Comparison of ENCODE assay signal across 19 mouse cellular contexts in the genomic region with DNA sequence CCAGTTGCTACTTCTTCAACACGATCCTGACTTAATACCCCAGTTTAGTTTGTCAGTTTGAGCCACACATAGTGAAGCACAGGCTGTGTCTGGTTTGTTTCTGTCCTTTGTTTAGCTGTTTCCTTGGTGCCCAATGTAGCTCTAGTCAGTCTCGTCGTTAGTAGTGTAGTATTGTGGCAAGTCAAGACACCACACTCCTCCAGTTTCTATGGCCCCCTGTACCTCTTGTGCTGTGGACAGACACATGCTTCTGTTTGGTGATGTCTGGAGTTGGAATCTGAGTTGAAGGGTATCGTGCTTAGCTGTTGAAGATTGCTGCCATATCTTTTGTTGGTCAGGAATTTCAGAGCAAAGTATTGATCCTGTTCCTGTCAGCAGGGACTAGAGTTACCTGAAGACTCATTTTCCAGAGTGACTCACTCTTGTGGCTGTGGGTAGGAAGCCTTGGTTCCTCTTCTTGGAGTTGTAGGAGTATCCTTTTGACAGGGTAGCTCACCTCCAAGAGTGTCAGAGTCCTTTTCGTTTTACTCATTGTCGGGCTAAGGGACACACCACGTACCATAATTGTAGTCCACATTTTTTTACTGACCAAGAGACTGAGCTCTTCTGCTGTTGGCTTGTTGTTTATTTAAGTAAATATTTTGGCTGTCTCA. TPM values are rescaled to one million over a fixed set of nuclear protein-coding genes. Genes with fewer than 3 reads are reported as not detected.
DNase-seq lines count a peak whose midpoint lies in the region; ATAC-seq and TF ChIP-seq lines count a peak whose summit lies in the region.
"Had no signal": no experiment of that assay in that cellular context is flagged by ENCODE, and none has a peak within 500 bp of the region (broad histone marks: within the 10 kb centered on the region; RNA-seq: fewer than 3 reads in every experiment).

No protein-coding gene starts in this region.

- WGBS in stomach, postnatal 0 days, result 54% methylated on average over 7 of the region's 7 CpGs
- WGBS in limb, embryonic 10.5 days, result 87% methylated on average over 7 of the region's 7 CpGs

- TF ChIP-seq CTCF in gastrocnemius, adult 2 months (IDR thresholded peaks at IDR 0.05), result no peak
- no peak for TF ChIP-seq CTCF in stomach, postnatal 0 days (IDR thresholded peaks at IDR 0.05; ENCODE audit: low read depth)

- H3K4me3 ChIP-seq in gastrocnemius, adult 2 months, result no peak overlapping the region
- H3K4me3 ChIP-seq in stomach, postnatal 0 days (ENCODE audit: low read depth, low read length), result no peak overlapping the region
- H3K4me3 ChIP-seq in limb, embryonic 10.5 days, result no peak overlapping the region
- H3K4me3 ChIP-seq: embryonic facial prominence, embryonic 13.5 days; midbrain, embryonic 10.5 days; neural tube, embryonic 15.5 days had no signal

- no peaks in the 10 kb centered on the region for H3K27me3 ChIP-seq in stomach, postnatal 0 days (ENCODE audit: control insufficient read depth, insufficient read depth, low read length)
- no peaks in the 10 kb centered on the region for H3K27me3 ChIP-seq in limb, embryonic 10.5 days (ENCODE audit: low read depth, poor library complexity, severe bottlenecking)
- H3K27me3 ChIP-seq: embryonic facial prominence, embryonic 13.5 days; neural tube, embryonic 15.5 days had no signal

- H3K27ac ChIP-seq in gastrocnemius, adult 2 months, result peak overlapping the region; percentile 16; the same call in 1 of the 2 replicates
- H3K27ac ChIP-seq in stomach, postnatal 0 days (replicated peaks), result no peak overlapping the region
- no peak overlapping the region for H3K27ac ChIP-seq in limb, embryonic 10.5 days
- H3K27ac ChIP-seq: embryonic facial prominence, embryonic 13.5 days; neural tube, embryonic 15.5 days had no signal

- H3K9ac ChIP-seq in stomach, postnatal 0 days (ENCODE audit: low read length), result no peak overlapping the region
- H3K9ac ChIP-seq: embryonic facial prominence, embryonic 13.5 days; neural tube, embryonic 15.5 days had no signal

- no peak for DNase-seq in gastrocnemius, adult 2 months
- no peak for DNase-seq in gastrocnemius, postnatal 25 days
- DNase-seq in thymus, postnatal 4 days, result peak; percentile 6
- DNase-seq in thymus, adult 18-20 months, result no peak
- peak; percentile 80 for DNase-seq in induced T-regulatory cell, adult 2 months (ENCODE audit: low read depth)
- peak; percentile 12 for DNase-seq in stomach, postnatal 0 days (ENCODE audit: low spot score)
- DNase-seq in limb, embryonic 10.5 days (ENCODE audit: low spot score), result no peak
- no peak for DNase-seq in kidney, postnatal 10 days
- DNase-seq: adrenal gland, postnatal 14 days; cerebellum, postnatal 36 days; kidney, adult 11 months; retina, postnatal 1 day had no signal

- H3K36me3 ChIP-seq in stomach, postnatal 0 days (ENCODE audit: control insufficient read depth, insufficient read depth, low read length), result no peaks in the 10 kb centered on the region; the same call in 1 of the 2 replicates
- H3K36me3 ChIP-seq in limb, embryonic 10.5 days, result peaks cover 20% of the 10 kb centered on the region

- no peaks in the 10 kb centered on the region for H3K4me1 ChIP-seq in stomach, postnatal 0 days (replicated peaks; ENCODE audit: control insufficient read depth, insufficient read depth)
- no peaks in the 10 kb centered on the region for H3K4me1 ChIP-seq in limb, embryonic 10.5 days

- no peak overlapping the region for H3K4me2 ChIP-seq in stomach, postnatal 0 days (replicated peaks; ENCODE audit: low read depth)
- H3K4me2 ChIP-seq: embryonic facial prominence, embryonic 13.5 days; heart, embryonic 11.5 days; liver, embryonic 11.5 days; neural tube, embryonic 15.5 days had no signal

- intact Hi-C loops in gastrocnemius, adult 2 months (cut with DNase I), result no loop called here

- TF ChIP-seq EP300 in stomach, postnatal 0 days (optimal IDR thresholded peaks at IDR 0.05), result no peak

- H3K9me3 ChIP-seq in stomach, postnatal 0 days (ENCODE audit: control insufficient read depth, low read length), result no peaks in the 10 kb centered on the region
- H3K9me3 ChIP-seq in limb, embryonic 10.5 days (replicated peaks), result no peaks in the 10 kb centered on the region

- ATAC-seq in stomach, postnatal 0 days (ENCODE audit: low FRiP score, low TSS enrichment), result no peak

RNA-seq across cellular contexts. Expression of gene Gpr18, which starts 15.3 kb away (rescaled TPM):
- not detected for total RNA-seq in gastrocnemius, adult 2 months (2021)
- not detected for total RNA-seq in gastrocnemius, postnatal 25 days (2021)
- polyA plus RNA-seq in stomach, postnatal 0 days (2015; fragmentation: Nextera tagmentation; extraction: Ambion mirVana), result 0.06 and 0.08 TPM in 2 replicates
- polyA plus RNA-seq in limb, embryonic 10.5 days (2016; fragmentation: Nextera tagmentation; extraction: Ambion mirVana), result 0.19 and 0.29 TPM in 2 replicates
- total RNA-seq: layer of hippocampus, postnatal 25 days; left cerebral cortex, postnatal 25 days had no signal
- polyA plus RNA-seq: liver, embryonic 11.5 days; neural tube, embryonic 15.5 days had no signal

RNA-seq across cellular contexts. Expression of gene Gpr183, which starts 34.1 kb away (rescaled TPM):
- under 1 TPM; 0.17 to 0.41 TPM for total RNA-seq in gastrocnemius, adult 2 months (2021)
- total RNA-seq in gastrocnemius, postnatal 25 days (2021), result under 1 TPM; 0.38 to 0.43 TPM
- polyA plus RNA-seq in stomach, postnatal 0 days (2015; fragmentation: Nextera tagmentation; extraction: Ambion mirVana), result 1.8 and 2.0 TPM in 2 replicates
- 2.4 and 2.7 TPM in 2 replicates for polyA plus RNA-seq in limb, embryonic 10.5 days (2016; fragmentation: Nextera tagmentation; extraction: Ambion mirVana)

RNA-seq across cellular contexts. Expression of gene Ubac2, which starts 52.4 kb away (rescaled TPM):
- total RNA-seq in gastrocnemius, adult 2 months (2021), result 10 to 100 TPM; 31.5 to 35.8 TPM
- 10 to 100 TPM; 22.9 to 24.4 TPM for total RNA-seq in gastrocnemius, postnatal 25 days (2021)
- polyA plus RNA-seq in stomach, postnatal 0 days (2015; fragmentation: Nextera tagmentation; extraction: Ambion mirVana), result 38.5 and 38.6 TPM in 2 replicates
- 66.2 and 73.4 TPM in 2 replicates for polyA plus RNA-seq in limb, embryonic 10.5 days (2016; fragmentation: Nextera tagmentation; extraction: Ambion mirVana)

Comparison
In these comparisons a context has a peak if more than half of its experiments do, and no peak if none do; other contexts are left out.
1. DNase-seq: peak in thymus, postnatal 4 days (single experiment), induced T-regulatory cell, adult 2 months (single experiment) and stomach, postnatal 0 days (single experiment); none in gastrocnemius, adult 2 months (single experiment), gastrocnemius, postnatal 25 days (single experiment), thymus, adult 18-20 months (0 of 2), limb, embryonic 10.5 days (single experiment) and kidney, postnatal 10 days (single experiment).